In the genomic region with DNA sequence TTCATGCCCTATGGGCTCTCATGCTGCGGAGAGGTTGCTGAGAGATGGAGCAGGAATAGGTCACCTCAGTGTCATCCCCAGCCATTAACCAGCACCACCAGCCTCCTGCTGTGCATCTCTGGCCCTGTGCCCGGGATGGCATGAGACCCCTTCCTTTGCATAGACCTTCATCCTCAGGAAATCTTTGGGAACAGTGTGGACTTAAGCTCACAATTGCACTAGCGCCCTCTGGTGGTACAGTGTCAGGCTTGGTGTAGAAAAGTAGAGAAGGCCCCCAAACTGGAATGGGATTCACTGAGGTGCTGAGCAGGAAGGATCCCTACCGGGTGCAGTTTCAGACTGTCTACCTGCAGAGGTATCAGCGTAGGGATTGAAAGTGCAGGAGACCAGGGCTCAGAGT, we compare ENCODE assay signal across 8 mouse cellular contexts.
DNase-seq lines count a peak whose midpoint lies in the region; ATAC-seq and TF ChIP-seq lines count a peak whose summit lies in the region.

No protein-coding gene starts in this region.

- peak; percentile 33; the same call in 1 of the 2 replicates for TF ChIP-seq CTCF in spleen, adult 2 months (IDR thresholded peaks at IDR 0.05; ENCODE audit: extremely low read depth, insufficient read depth, insufficient read length, insufficient replicate concordance)

- WGBS in heart, embryonic 12.5 days: 35% methylated on average over 5 of the region's 5 CpGs
- 33% methylated on average over 5 of the region's 5 CpGs for WGBS in hindbrain, embryonic 11.5 days
- 45% methylated on average over 5 of the region's 5 CpGs for WGBS in spleen, adult 2 months

- TF ChIP-seq POLR2A in spleen, adult 2 months (IDR thresholded peaks at IDR 0.05; ENCODE audit: low read depth, low read length): no peak

- no peak overlapping the region for H3K27ac ChIP-seq in heart, embryonic 12.5 days (ENCODE audit: poor library complexity, severe bottlenecking)
- no peak overlapping the region for H3K27ac ChIP-seq in hindbrain, embryonic 11.5 days (ENCODE audit: low read depth, low read length)
- no peak overlapping the region for H3K27ac ChIP-seq in spleen, adult 2 months (ENCODE audit: insufficient read depth, low read length)

- no peaks in the 10 kb centered on the region for H3K36me3 ChIP-seq in heart, embryonic 12.5 days
- H3K36me3 ChIP-seq in hindbrain, embryonic 11.5 days (ENCODE audit: control insufficient read depth, insufficient read depth, low read length): no peaks in the 10 kb centered on the region
- H3K36me3 ChIP-seq in spleen, adult 2 months (ENCODE audit: control insufficient read depth, insufficient read depth, low read length): peaks cover 1% of the 10 kb centered on the region; the same call in 1 of the 2 replicates

- no peak overlapping the region for H3K9ac ChIP-seq in heart, embryonic 12.5 days
- no peak overlapping the region for H3K9ac ChIP-seq in hindbrain, embryonic 11.5 days (ENCODE audit: low read depth, low read length)

- DNase-seq in heart, adult 11 months: peak; percentile 93
- DNase-seq in adrenal gland, postnatal 10 days: peak; percentile 72
- peak; percentile 80 for DNase-seq in embryo, embryonic 11 days
- peak; percentile 80 for DNase-seq in hindbrain, embryonic 11.5 days (ENCODE audit: low spot score)
- DNase-seq in layer of hippocampus, postnatal 25 days (ENCODE audit: extremely low spot score in 1 of 2, low spot score in 1 of 2): peak; percentile 65 to 91
- peak; percentile 85 for DNase-seq in lung, postnatal 36 days
- peak in 1 of 2 experiments; percentile 28 for DNase-seq in spleen, adult 2 months (ENCODE audit: low read depth in 1 of 2, low spot score in 2 of 2)

- no peak overlapping the region for H3K4me2 ChIP-seq in heart, embryonic 12.5 days
- H3K4me2 ChIP-seq in hindbrain, embryonic 11.5 days (replicated peaks; ENCODE audit: low read depth, low read length): no peak overlapping the region

- no peak overlapping the region for H3K4me3 ChIP-seq in heart, embryonic 12.5 days
- H3K4me3 ChIP-seq in hindbrain, embryonic 11.5 days (ENCODE audit: low read depth, low read length): no peak overlapping the region
- H3K4me3 ChIP-seq in spleen, adult 2 months (ENCODE audit: extremely low read depth, insufficient read depth, insufficient read length): no peak overlapping the region

- no peak for ATAC-seq in heart, embryonic 12.5 days (ENCODE audit: insufficient number of reproducible peaks, low FRiP score)
- ATAC-seq in hindbrain, embryonic 11.5 days (ENCODE audit: low FRiP score): no peak

- H3K4me1 ChIP-seq in heart, embryonic 12.5 days (replicated peaks): peaks cover 13% of the 10 kb centered on the region
- no peaks in the 10 kb centered on the region for H3K4me1 ChIP-seq in hindbrain, embryonic 11.5 days (replicated peaks; ENCODE audit: control insufficient read depth, insufficient read depth, low read length)
- H3K4me1 ChIP-seq in spleen, adult 2 months (ENCODE audit: control insufficient read depth, insufficient read depth, insufficient read length): no peaks in the 10 kb centered on the region

- no peaks in the 10 kb centered on the region for H3K9me3 ChIP-seq in heart, embryonic 12.5 days (replicated peaks)
- H3K9me3 ChIP-seq in hindbrain, embryonic 11.5 days (ENCODE audit: control insufficient read depth, low read length): no peaks in the 10 kb centered on the region

- 0 out of 2 replicates have a peak, but pooled peaks cover 7% of the 10 kb centered on the region for H3K27me3 ChIP-seq in heart, embryonic 12.5 days (replicated peaks)
- H3K27me3 ChIP-seq in hindbrain, embryonic 11.5 days (ENCODE audit: control insufficient read depth, insufficient read depth, low read length): no peaks in the 10 kb centered on the region
- no peaks in the 10 kb centered on the region for H3K27me3 ChIP-seq in spleen, adult 2 months (ENCODE audit: control insufficient read depth, insufficient read depth, low read length)
